Mouse (Mus musculus): Measurements from ENCODE around the gene Car15.

DNA sequence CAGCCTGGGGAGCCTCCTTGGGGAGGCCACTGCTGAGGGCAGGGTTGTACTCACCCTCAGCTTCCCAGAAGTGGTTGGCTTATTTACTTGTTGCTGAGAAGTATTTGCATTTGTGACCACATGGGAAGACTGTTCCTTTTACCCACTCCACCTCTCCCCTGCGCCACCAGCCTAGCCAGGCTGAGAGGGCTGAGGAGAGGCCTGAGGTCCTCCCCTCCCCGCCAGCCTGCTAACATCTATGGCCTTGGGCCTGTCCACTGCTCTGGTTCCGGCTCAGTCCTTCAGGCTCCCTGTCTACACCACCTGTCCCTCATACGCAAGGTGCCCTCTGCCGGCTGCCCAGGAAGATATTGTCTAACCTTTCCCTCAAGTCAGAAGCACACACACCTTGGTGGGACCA, 42.5 kb downstream of the Car15 start:
- TF ChIP-seq MAFK (IDR thresholded peaks at IDR 0.05; ENCODE audit: insufficient read depth, low read depth, low read length) (no peak), CHD2 (IDR thresholded peaks at IDR 0.05; ENCODE audit: low read depth, low read length) (no peak), ZNF384 (IDR thresholded peaks at IDR 0.05; ENCODE audit: low read depth, low read length) (no peak)
